Mouse (Mus musculus) stomach, postnatal 0 days (tissue): ENCODE data around the gene Gpm6a.

Experiments
- CTCF ChIP-seq: IDR thresholded peaks from 2 replicates; pipeline ENCODE4 v1.5.1; 2016; ENCODE audit warnings: antibody characterized with exemption, low read depth, mild to moderate bottlenecking, moderate library complexity
- EP300 ChIP-seq: optimal IDR thresholded peaks from 2 replicates; pipeline ENCODE3; 2016; ENCODE audit warnings: antibody characterized with exemption

DNA sequence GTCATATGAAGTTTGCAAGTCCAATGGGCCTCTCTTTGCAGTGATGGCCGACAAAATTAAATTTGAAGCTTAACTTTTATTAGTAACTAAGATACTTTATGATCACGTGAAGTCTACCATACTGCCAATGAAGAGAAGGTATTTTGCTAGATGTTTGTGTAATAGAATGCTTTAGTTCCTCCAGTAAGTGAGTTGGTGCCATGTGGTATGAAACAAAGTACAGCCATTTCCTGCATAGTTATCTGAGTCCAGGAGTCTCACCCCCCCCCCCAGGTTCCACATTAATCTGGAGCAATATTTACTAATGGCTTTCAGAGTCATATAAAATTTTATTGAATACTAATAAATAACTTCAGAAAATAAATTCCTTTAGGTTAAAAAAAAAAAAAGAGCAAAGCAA lies 73.7 kb downstream of the Gpm6a start:
- TF ChIP-seq CTCF = no peak
- no peak for TF ChIP-seq EP300
